Mouse (Mus musculus) kidney, postnatal 36 days (tissue): Measurements from ENCODE around the gene Afg3l1.
"Not testable (repeated sequence)": the region's sequence is repeated elsewhere in the genome, so short reads cannot be mapped to it uniquely, and the experiment has no call there.

ENCODE experiments used
- DNase-seq, 2 experiments: peaks; one replicate each; pipeline ENCODE4 v3.0.0; 2021 to 2022; ENCODE audit warnings: mixed read lengths in 2 of 2

Afg3l1 gene

GRCm38 (mm10) chr8:123477737-123478258 lies at the start of gene Afg3l1:
Afg3l1 (plus strand) TSS chr8:123477903.
- peak; percentile 94 to 98 for DNase-seq

GRCm38 (mm10) chr8:123428343-123428893 lies 49.3 kb upstream of the Afg3l1 start:
- DNase-seq, result no peak

- DNase-seq, result no peak
Observed at GRCm38 (mm10) chr8:123428939-123429721, 48.6 kb upstream of the Afg3l1 start.

- DNase-seq, result not testable (repeated sequence)
Observed at GRCm38 (mm10) chr8:123429722-123430013, 48.0 kb upstream of the Afg3l1 start.

- DNase-seq, result not testable (repeated sequence)
Observed at GRCm38 (mm10) chr8:123430936-123431335, 46.8 kb upstream of the Afg3l1 start.

GRCm38 (mm10) chr8:123431616-123432365 lies 45.9 kb upstream of the Afg3l1 start:
- DNase-seq, result no peak

- no peak for DNase-seq
Observed at GRCm38 (mm10) chr8:123432381-123432780, 45.3 kb upstream of the Afg3l1 start.

- not testable (repeated sequence) for DNase-seq
Observed at GRCm38 (mm10) chr8:123433241-123433974, 44.3 kb upstream of the Afg3l1 start.

- no peak for DNase-seq
Observed at GRCm38 (mm10) chr8:123441788-123442187, 35.9 kb upstream of the Afg3l1 start.

- DNase-seq, result no peak
Observed at GRCm38 (mm10) chr8:123442351-123442750, 35.4 kb upstream of the Afg3l1 start.

GRCm38 (mm10) chr8:123442871-123443575 lies 34.7 kb upstream of the Afg3l1 start:
- peak; percentile 96 to 99 for DNase-seq

GRCm38 (mm10) chr8:123443576-123443921 lies 34.2 kb upstream of the Afg3l1 start:
- peak; percentile 69 to 90 for DNase-seq

- peak in 1 of 2 experiments; percentile 12 for DNase-seq
Observed at GRCm38 (mm10) chr8:123444131-123444530, 33.6 kb upstream of the Afg3l1 start.

GRCm38 (mm10) chr8:123445981-123446380 lies 31.7 kb upstream of the Afg3l1 start:
- peak; percentile 42 to 50 for DNase-seq

GRCm38 (mm10) chr8:123446799-123447198 lies 30.9 kb upstream of the Afg3l1 start:
- DNase-seq, result no peak

GRCm38 (mm10) chr8:123450783-123451182 lies 26.9 kb upstream of the Afg3l1 start:
- DNase-seq, result no peak

- not testable (repeated sequence) for DNase-seq
Observed at GRCm38 (mm10) chr8:123451747-123452146, 26.0 kb upstream of the Afg3l1 start.

GRCm38 (mm10) chr8:123452149-123452548 lies 25.6 kb upstream of the Afg3l1 start:
- no peak for DNase-seq

GRCm38 (mm10) chr8:123453291-123453690 lies 24.4 kb upstream of the Afg3l1 start:
- DNase-seq, result no peak

- no peak for DNase-seq
Observed at GRCm38 (mm10) chr8:123453951-123454350, 23.8 kb upstream of the Afg3l1 start.

GRCm38 (mm10) chr8:123454559-123454958 lies 23.1 kb upstream of the Afg3l1 start:
- no peak for DNase-seq

GRCm38 (mm10) chr8:123463651-123464050 lies 14.1 kb upstream of the Afg3l1 start:
- DNase-seq, result no peak
